In genomic region chr8:85565186-85565585, GRCm38 (mm10) we compare ENCODE assay signal across 30 mouse cellular contexts.
"Had no signal": no experiment of that assay in that cellular context is flagged by ENCODE, and none has a peak within 500 bp of the region (broad histone marks: within the 10 kb centered on the region; RNA-seq: fewer than 3 reads in every experiment).

No protein-coding gene starts in this region.

- H3K27me3 ChIP-seq: heart, embryonic 12.5 days; heart, embryonic 13.5 days; heart, embryonic 15.5 days; hindbrain, embryonic 12.5 days; hindbrain, embryonic 13.5 days; hindbrain, embryonic 15.5 days; intestine, embryonic 15.5 days; kidney, embryonic 15.5 days had no signal

- H3K27ac ChIP-seq: heart, embryonic 13.5 days; heart, embryonic 15.5 days; hindbrain, embryonic 10.5 days; hindbrain, embryonic 12.5 days; hindbrain, embryonic 13.5 days; hindbrain, embryonic 14.5 days; hindbrain, embryonic 15.5 days; hindbrain, postnatal 0 days; intestine, embryonic 15.5 days; kidney, embryonic 15.5 days; kidney, postnatal 0 days; layer of hippocampus, adult 2 months; left cerebral cortex, adult 2 months had no signal

- H3K36me3 ChIP-seq: heart, embryonic 12.5 days; heart, embryonic 13.5 days; heart, embryonic 15.5 days; hindbrain, embryonic 10.5 days; hindbrain, embryonic 12.5 days; hindbrain, embryonic 13.5 days; hindbrain, embryonic 15.5 days; intestine, embryonic 15.5 days; kidney, embryonic 15.5 days had no signal

- H3K4me1 ChIP-seq: heart, embryonic 12.5 days; heart, embryonic 13.5 days; heart, embryonic 15.5 days; hindbrain, embryonic 10.5 days; hindbrain, embryonic 12.5 days; hindbrain, embryonic 13.5 days; hindbrain, embryonic 15.5 days; intestine, embryonic 15.5 days; kidney, embryonic 15.5 days had no signal

- H3K4me3 ChIP-seq: heart, embryonic 12.5 days; heart, embryonic 13.5 days; heart, embryonic 15.5 days; hindbrain, embryonic 10.5 days; hindbrain, embryonic 12.5 days; hindbrain, embryonic 13.5 days; hindbrain, embryonic 15.5 days; intestine, embryonic 15.5 days; kidney, embryonic 15.5 days; layer of hippocampus, adult 2 months; left cerebral cortex, adult 2 months had no signal

- H3K9ac ChIP-seq: heart, embryonic 12.5 days; heart, embryonic 13.5 days; heart, embryonic 15.5 days; hindbrain, embryonic 12.5 days; hindbrain, embryonic 13.5 days; hindbrain, embryonic 14.5 days; hindbrain, embryonic 15.5 days; intestine, embryonic 15.5 days; kidney, embryonic 15.5 days had no signal

- H3K9me3 ChIP-seq: heart, embryonic 12.5 days; heart, embryonic 13.5 days; heart, embryonic 15.5 days; hindbrain, embryonic 10.5 days; hindbrain, embryonic 12.5 days; hindbrain, embryonic 13.5 days; hindbrain, embryonic 15.5 days; intestine, embryonic 15.5 days; kidney, embryonic 15.5 days had no signal

- DNase-seq: heart, postnatal 10 days; heart, postnatal 14 days; heart, postnatal 36 days; heart, postnatal 4 days; kidney, adult 11 months; kidney, adult 18-20 months; kidney, adult 2 months; kidney, adult 8-10 months; kidney, adult 9 months; kidney, postnatal 10 days; kidney, postnatal 14 days; kidney, postnatal 25 days; kidney, postnatal 36 days; kidney, postnatal 4 days; layer of hippocampus, adult 9-11 months; layer of hippocampus, postnatal 36 days had no signal
